Mouse (Mus musculus) natural killer cell, adult 2 months (primary cell): Measurements from ENCODE around the gene Osbp2.
A peak's percentile ranks its signal among the peaks of the same experiment; 100 is the strongest.

ENCODE experiments used
- DNase-seq, 2 experiments: peaks; one replicate each; pipeline ENCODE4 v3.0.0; 2022; ENCODE audit warnings: low spot score in 2 of 2

Gene Osbp2

DNA sequence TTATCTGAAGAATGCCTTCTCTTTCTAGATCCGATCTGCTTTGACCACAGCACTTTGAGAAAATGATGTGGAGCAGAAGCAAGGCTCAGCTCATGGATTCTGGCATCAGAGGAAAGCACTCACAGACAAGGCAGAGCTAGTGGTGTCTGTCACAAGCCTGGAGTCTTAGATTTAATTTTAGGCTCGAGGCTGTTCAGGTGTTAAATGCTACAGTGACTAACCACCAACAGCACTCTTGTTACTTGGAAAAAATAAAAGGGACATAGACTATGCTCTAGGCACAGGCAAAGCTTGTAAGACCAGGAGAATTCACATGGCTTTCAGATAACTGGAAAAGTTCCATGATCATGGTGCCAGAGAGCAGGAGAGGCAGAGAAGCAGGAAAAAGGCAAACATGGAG is 40.3 kb downstream of the Osbp2 start:
- DNase-seq = no peak

DNA sequence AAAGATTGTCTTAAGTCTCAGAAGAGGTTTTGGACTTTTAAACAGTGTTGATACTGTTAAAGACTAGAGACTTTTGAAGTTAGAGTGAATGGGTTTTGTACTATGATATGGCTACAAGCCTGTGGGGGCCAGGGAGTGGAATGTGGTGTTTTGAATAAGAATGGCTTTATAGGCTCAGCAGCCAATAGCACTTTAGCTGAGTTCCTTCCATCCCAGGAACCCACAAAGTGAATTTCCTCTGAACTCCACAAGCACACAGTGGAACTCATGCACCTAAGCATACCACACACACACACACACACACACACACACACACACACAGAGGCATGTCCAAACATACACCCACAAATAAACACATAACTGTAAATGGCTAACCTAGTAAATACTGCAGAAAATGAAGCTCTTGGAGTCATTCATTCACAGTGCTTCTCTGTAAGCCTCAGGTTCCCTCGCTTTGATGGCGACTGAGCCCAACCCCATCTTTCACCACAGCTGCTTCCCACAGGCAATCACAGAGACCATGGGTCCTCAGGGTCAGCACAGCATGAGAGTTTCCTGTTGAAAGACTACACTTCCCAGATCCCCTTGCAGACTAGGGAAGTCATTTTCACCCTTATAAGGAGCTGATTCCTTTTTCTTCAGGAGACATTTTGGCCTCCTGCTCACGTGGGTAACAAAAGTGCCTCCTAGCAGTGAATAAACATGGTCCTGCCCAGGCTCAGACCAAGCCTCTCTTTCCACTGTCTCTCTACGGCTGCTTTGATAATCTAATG is 45.5 kb downstream of the Osbp2 start:
- DNase-seq = no peak

GRCm38 (mm10) chr11:3815951-3816350 is 47.8 kb downstream of the Osbp2 start:
- no peak for DNase-seq

- DNase-seq = no peak
These were observed 50.4 kb downstream of the Osbp2 start for GRCm38 (mm10) chr11:3813340-3813739.

DNA sequence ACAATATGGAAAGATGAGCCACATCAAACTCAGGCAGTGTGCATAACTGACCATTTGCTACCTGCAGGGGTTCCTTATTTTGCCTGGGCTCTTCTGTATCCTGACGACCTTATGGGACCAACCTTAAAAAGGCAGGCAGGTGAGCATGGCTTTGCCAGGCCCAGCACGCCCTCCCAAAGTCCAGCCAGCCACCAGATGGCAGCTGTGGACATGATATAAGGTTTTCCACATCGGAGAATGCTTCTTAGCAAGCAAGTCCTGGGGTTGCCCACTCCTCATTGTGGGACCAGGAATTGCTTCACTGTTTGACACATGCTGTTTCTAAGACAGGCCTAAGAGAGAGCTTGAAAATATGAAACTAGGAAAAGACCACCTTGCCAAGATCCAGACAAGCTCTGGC is 55.5 kb downstream of the Osbp2 start:
- no peak for DNase-seq

DNA sequence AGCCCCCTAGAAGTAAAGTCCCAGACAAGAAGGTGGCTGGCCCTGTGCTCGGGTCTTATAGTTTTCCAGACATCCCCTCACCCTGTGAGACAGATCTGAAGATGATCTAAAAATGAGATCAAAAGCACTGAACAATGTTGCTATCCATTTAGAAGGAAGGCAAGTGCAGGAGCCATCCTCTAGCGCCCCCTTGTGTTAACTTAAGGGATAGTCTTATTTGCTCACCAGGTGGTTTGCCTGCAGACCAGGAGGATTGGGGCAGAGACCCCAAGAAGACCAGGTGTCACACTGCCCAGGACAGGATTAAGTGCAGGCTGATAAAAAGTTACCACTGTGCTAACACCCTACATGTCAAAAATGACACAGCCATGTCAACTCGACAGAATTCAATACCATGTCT is 58.3 kb downstream of the Osbp2 start:
- no peak for DNase-seq

DNA sequence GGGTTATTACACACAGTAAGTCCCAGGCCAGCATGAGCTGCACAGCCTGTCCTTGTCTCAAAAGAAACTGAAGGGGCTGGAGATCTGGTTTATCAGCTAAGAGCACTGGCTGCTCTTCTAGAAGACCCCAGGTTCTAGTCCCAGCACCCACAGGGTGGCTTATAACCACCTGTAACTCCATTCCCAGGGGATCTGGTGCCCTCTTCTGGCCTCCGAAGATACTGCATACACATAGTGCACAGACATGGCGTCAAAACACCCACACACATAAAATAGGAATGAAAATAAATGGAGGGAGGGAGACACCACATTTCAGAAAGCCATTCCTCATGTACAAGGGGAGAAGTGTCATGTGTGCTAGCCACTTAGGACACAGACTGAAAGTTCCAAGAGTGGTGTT is 59.1 kb downstream of the Osbp2 start:
- DNase-seq = no peak

DNA sequence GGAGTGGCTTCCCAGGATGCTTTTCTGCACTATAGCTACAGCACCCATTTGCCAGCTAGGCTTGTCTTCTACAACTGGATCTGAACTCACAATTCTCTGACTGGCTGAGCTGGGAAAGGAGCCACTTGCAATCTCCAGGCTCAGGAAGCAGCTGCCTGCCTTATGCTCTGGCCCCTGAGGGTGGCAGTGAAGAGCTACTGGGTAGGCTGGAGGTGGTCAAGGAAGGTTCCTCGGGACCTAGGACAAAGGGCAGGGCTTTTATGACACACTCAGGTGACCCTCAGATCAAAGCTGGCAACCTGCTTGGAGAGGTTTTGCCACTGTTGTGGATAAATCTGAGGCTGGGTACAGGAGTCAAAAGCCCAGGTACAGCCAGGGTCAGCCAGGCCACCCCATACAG is 61.6 kb downstream of the Osbp2 start:
- DNase-seq = no peak

GRCm38 (mm10) chr11:3797631-3798215 is 66.0 kb downstream of the Osbp2 start:
- DNase-seq = no peak

DNA sequence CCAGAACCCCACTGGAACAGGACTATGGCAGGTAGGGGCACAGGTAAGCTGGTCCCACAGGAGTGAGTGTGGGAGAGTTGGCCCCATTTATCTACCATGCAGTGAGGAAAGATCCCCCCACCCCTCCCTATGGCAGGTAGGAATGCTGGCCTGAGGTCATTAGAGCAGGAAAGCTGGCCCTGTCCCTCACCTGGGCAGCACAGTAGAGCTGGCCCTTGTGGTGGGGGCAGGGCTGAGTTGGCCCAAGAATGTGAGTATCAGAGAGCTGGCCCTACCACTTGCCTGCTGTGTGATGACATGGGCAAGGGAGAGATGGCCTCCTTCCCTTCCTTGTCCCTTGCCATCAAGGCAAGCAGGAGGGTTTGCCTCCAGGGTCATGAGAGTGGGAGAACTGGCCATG is 73.0 kb downstream of the Osbp2 start:
- no peak for DNase-seq

DNA sequence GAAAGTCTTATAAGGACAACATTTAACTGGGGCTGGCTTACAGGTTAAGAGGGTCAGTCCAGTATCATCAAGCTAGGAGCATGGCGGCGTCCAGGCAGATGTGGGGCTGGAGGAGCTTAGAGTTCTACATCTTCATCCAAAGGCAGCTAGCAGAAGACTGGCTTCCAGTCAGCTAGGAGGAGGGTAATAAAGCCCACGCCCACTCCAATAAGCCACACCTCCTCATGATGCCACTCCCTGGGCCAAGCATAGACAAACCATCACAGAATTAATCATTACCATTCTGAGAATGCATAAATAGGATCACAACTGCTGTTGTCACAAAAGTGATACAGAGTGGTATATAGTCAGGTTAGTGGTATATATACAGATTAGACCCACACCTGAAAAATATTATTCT is 73.8 kb downstream of the Osbp2 start:
- no peak for DNase-seq

DNA sequence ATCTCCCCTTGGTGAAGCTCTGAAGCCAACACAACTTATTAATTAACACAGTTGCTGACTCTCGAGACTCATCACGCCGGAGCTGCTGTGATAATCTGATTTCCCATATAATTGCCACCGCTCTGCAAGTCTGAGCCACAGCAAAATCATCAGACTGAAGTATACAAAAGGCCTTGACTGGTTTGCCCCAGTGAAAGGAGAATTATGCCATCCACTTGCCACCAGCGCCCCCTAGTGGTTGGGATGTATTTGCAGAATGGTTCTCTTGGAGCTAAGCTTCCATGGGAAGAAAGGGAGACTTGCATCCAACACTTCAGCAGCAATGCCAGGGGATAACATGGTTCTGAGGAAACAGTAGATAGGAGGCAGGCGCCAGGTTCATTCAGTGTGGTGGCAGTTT is 77.1 kb downstream of the Osbp2 start:
- peak; percentile 41 to 59 for DNase-seq

- DNase-seq = no peak
These were observed 88.4 kb downstream of the Osbp2 start for GRCm38 (mm10) chr11:3775263-3775644.

DNA sequence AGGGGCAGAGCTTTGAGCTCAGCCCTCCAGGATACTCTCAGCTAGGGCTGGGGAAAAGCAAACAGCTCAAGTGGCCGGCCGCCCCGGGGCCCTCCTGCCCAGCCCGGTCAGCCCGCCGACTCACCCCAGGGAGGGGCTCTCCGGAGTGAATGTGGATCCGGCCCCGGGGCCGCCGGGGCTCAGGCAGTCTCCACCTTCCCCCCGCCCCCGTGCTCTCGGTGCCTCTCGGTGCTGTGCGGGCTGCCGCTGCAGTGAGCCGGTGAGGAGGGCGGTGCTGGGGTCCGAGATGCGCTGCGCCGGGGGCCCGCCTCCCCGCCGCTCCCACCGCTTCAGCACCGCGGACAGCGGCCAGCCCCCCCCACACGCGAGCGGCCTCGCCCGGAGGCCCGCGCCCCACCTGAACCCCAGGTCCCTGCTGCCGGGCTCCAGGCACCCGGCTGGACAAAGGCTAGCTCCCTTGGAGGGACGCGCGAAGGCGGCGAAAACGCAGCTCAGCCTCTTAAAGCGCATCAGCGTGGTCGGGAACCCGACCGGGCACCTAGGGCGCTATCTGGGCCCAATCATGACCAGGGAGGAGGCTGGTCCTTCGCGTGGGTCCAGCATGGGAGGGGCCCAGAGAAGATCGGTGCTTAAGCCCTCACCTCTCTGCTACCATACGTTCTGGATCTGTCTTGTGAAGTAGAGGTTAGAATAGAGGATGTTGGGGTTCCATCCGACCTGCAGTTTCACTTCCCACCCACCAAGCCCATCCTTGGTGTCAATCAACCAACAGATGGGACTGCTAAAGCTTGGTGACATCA is 89.0 kb downstream of the Osbp2 start:
- DNase-seq = no peak

DNA sequence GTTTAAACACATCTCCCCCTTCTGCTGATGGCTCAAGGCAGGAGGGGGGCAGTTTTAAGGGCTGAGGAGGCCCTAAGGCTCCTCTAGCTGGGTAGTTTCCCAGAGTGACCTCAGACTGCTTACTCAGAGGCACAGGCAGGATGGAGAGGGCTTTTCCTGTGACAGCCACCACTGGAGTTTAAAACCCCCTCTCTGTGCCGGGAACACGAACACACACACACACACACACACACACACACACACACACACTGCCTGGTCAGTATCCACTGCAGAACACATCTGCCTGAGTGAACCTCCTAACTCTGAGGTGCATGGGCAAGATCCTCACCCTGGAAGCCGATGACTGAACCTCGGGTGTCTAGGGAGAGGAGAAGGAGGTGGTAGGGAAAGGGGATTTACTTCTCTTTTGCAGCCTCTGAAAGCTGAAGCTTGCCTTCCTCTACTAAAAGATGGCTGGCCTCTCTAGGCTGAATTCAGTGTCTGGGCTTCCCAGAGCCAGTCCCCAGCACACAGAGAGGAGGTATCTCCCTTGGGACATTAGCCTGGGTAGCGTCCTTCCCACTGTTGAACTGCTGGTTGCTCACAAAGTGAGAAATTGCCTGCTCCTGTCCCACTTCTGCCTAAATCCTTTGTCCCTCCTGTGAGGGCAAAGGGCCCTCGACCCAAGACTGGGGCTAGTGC is 89.8 kb downstream of the Osbp2 start:
- no peak for DNase-seq

DNA sequence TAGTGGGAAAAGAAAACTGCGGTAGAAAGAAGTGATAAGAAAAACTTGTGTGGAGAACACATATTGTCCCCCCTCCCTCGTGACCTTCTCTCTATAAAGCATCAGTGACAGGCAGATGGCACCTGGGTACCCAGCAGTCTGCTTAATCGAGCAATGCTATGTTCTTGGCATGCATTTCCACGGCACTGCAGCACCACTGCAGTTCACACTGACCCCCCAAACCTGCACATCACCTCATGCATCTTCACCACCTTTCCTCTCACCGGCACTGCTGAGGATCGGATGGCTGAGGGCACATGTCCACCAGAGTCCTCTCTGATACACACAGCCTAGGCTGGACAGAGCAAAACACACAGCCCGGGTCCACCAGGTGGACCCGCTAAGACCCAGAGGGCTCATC is 90.6 kb downstream of the Osbp2 start:
- DNase-seq = no peak

GRCm38 (mm10) chr11:3771348-3771747 is 92.4 kb downstream of the Osbp2 start:
- DNase-seq = no peak

DNA sequence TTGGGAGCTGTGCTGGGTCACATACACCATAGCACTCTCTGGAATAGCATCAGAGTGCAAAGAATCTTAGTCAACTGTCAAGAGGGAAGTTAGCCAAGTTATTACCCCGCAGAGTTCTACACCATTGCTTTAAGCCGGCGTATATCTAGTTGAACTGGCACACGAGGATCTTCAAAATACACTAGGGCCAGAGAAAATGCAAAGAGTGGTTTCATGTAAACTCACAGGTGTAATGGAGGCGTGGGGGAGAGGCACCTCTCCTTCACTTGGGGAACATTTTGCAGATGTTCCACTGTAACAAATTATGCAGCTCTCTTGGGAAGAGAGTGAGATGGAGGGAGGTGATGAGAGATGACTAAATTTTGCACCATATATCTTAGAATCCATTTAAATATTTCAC is 95.9 kb downstream of the Osbp2 start:
- no peak for DNase-seq

GRCm38 (mm10) chr11:3766964-3767363 is 96.7 kb downstream of the Osbp2 start:
- no peak for DNase-seq

DNA sequence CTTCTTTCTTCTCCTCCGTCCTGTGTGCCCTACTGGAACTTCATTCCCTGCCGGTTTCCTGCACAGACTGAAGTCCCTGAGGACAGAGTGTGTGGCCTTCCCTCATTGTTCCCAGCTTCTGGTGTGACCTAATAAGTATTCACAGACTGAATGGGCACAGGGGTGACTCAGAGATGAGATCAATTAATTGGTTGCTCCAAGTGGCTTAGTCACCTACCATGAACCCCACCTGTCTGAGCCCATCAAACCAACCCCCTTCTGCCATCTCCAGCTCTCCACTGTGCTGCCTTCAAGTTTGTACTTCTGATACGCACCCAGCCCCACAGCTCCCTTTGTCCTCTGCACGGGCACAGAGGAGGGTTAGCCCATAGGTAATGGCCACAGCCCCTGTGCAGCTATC is 99.4 kb downstream of the Osbp2 start:
- no peak for DNase-seq

GRCm38 (mm10) chr11:3761775-3762501 is 101.8 kb downstream of the Osbp2 start:
- no peak for DNase-seq

GRCm38 (mm10) chr11:3761339-3761738 is 102.4 kb downstream of the Osbp2 start:
- no peak for DNase-seq
